Mouse (Mus musculus): Measurements from ENCODE around the gene Cd84. TPM values are rescaled to one million over a fixed set of nuclear protein-coding genes. Genes with fewer than 3 reads are reported as not detected.

Cd84 gene
- polyA plus RNA-seq, 2 experiments = 1.7 to 2.3 TPM

DNA sequence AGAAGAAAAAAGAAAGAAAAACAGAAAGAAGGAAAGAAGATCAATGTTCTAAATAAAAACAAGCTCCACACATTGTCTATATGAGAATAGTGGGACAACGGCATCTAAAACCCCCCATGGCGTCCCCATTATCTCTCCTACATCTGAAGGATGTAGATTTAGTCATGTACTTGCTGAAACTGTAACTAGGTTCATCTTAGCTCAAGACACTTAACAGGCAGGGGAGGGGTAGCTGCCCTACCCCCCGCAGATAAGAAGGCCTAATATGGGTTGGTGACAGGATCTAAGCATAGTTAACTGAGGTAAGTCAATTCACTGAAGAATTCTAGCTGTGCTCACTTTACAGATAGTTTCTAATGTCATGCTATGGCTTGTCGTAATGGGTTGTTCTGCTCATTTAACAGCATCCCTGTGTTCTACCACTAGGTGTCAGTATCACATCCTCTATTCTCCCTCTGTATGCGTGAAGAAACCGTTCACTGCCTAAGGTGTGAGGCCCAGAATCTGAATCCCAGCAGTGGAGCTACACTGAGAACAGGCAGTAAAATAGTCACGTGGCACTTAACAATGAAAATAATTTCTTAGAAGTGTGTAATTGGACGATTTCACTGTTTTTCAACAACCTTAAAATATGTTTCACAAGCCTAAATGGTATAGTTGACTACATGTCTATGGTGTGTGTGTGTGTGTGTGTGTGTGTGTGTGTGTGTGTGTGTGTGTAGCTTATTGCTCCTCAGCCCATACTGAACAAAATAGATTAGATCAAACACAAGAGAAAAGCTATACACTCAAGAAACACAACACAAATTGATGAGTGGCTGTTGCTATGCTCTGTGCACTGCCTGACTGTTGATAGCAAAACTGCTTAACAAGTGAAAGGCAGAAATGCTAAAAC lies 23.7 kb upstream of the Cd84 start:
- no peak overlapping the region for H3K9ac ChIP-seq (ENCODE audit: low read depth, low read length, severe bottlenecking)
- H3K4me1 ChIP-seq (ENCODE audit: control insufficient read depth, insufficient read depth, low read length) = no peaks in the 10 kb centered on the region
- H3K36me3 ChIP-seq (ENCODE audit: control insufficient read depth, insufficient read depth, low read length) = no peaks in the 10 kb centered on the region
- 15% methylated on average over 8 of the region's 8 CpGs for WGBS
- no peak overlapping the region for H3K27ac ChIP-seq (replicated peaks; ENCODE audit: low read depth, low read length)
- no peaks in the 10 kb centered on the region for H3K27me3 ChIP-seq (ENCODE audit: control insufficient read depth, insufficient read depth, low read length)
- H3K4me3 ChIP-seq (replicated peaks; ENCODE audit: low read length) = no peak overlapping the region
- H3K9me3 ChIP-seq (ENCODE audit: control insufficient read depth, low read length) = no peaks in the 10 kb centered on the region
- peak; percentile 79 for DNase-seq (ENCODE audit: low spot score)
- TF ChIP-seq POLR2A (IDR thresholded peaks at IDR 0.05; ENCODE audit: borderline replicate concordance, extremely low read depth, insufficient read depth, insufficient read length) = no peak
- peak; percentile 81 for ATAC-seq (ENCODE audit: low FRiP score, low read depth)
- no peak overlapping the region for H3K4me2 ChIP-seq (replicated peaks; ENCODE audit: low read depth, low read length, severe bottlenecking)

DNA sequence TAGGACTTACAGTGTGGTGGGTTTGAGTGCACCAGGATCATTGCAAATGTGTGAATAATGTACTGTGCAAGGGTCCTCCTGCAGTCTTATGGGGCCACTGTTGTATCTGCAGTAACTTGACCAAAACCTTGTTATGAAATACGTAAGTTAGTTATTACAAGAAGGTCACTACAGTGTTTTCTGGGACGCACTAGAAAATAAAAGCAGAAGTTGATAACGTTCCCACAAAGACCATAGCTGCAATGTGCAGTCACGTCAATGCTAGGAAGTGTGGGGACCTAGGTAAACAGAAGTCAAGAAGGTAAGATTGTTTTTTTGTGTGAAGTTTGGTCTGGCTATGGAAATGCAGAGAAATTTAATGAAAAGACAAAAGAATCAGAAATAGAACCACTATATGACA lies 22.5 kb upstream of the Cd84 start:
- WGBS = 82% methylated on average over 4 of the region's 4 CpGs
- ATAC-seq (ENCODE audit: low FRiP score, low read depth) = no peak
- no peak for TF ChIP-seq POLR2A (IDR thresholded peaks at IDR 0.05; ENCODE audit: borderline replicate concordance, extremely low read depth, insufficient read depth, insufficient read length)

DNA sequence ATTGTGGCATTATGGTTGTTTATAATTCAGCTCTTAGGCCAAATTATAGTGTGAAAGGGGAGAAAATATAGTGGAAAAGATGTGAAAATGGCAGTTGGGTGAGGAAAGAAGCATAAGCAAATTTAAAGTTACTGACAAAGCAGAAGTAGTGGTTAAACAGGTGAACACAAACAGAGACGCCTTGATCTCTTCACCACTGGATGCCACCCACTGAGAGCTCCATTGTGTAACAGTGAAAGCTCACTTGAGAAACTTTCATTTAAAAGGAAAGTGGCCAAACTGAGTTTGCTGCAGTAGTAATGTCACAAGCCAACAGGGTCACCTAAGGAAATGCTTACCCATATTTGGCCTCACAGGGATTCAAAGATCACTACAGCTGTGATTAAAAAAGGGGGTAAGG lies 18.2 kb upstream of the Cd84 start:
- no peak overlapping the region for H3K9ac ChIP-seq (ENCODE audit: low read depth, low read length, severe bottlenecking)
- H3K36me3 ChIP-seq (ENCODE audit: control insufficient read depth, insufficient read depth, low read length) = no peaks in the 10 kb centered on the region
- no peak overlapping the region for H3K4me3 ChIP-seq (replicated peaks; ENCODE audit: low read length)
- no peak for TF ChIP-seq POLR2A (IDR thresholded peaks at IDR 0.05; ENCODE audit: borderline replicate concordance, extremely low read depth, insufficient read depth, insufficient read length)
- H3K9me3 ChIP-seq (ENCODE audit: control insufficient read depth, low read length) = no peaks in the 10 kb centered on the region
- no peak overlapping the region for H3K4me2 ChIP-seq (replicated peaks; ENCODE audit: low read depth, low read length, severe bottlenecking)
- ATAC-seq (ENCODE audit: low FRiP score, low read depth) (no peak), DNase-seq (ENCODE audit: low spot score) (no peak)
- WGBS = 49% methylated on average over 1 of the region's 1 CpGs
- H3K27me3 ChIP-seq (ENCODE audit: control insufficient read depth, insufficient read depth, low read length) = no peaks in the 10 kb centered on the region
- H3K4me1 ChIP-seq (ENCODE audit: control insufficient read depth, insufficient read depth, low read length) = no peaks in the 10 kb centered on the region
- H3K27ac ChIP-seq (replicated peaks; ENCODE audit: low read depth, low read length) = no peak overlapping the region

More for the DNA sequence above, 22.5 kb upstream of the Cd84 start:
- Histone ChIP-seq H3K27me3 (ENCODE audit: control insufficient read depth, insufficient read depth, low read length) (no peaks in the 10 kb centered on the region), H3K4me1 (ENCODE audit: control insufficient read depth, insufficient read depth, low read length) (no peaks in the 10 kb centered on the region), H3K4me3 (replicated peaks; ENCODE audit: low read length) (no peak overlapping the region), H3K36me3 (ENCODE audit: control insufficient read depth, insufficient read depth, low read length) (no peaks in the 10 kb centered on the region), H3K9ac (ENCODE audit: low read depth, low read length, severe bottlenecking) (no peak overlapping the region), H3K9me3 (ENCODE audit: control insufficient read depth, low read length) (no peaks in the 10 kb centered on the region), H3K4me2 (replicated peaks; ENCODE audit: low read depth, low read length, severe bottlenecking) (no peak overlapping the region), H3K27ac (replicated peaks; ENCODE audit: low read depth, low read length) (no peak overlapping the region)
- no peak for DNase-seq (ENCODE audit: low spot score)

DNA sequence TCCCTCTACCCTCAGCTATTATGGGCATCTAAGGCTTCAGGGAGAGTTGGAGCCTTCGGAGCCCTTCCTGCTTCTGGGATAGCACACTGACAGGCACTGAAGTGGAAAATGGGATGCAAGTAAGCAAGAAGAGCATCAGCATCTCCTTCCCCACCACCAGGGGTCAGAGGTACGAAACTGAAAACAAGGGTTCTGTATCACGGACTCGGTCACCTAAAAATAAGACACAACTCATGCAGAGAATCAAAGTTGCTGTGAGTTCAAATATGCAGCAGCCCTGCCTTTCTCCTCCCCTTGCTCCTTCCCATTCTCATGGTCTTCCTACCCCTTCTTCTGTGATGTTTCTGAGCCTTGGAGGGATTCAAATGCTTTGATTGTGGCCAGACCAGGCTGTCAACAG lies 14.0 kb upstream of the Cd84 start:
- Histone ChIP-seq H3K4me3 (replicated peaks; ENCODE audit: low read length) (no peak overlapping the region), H3K9ac (ENCODE audit: low read depth, low read length, severe bottlenecking) (no peak overlapping the region), H3K9me3 (ENCODE audit: control insufficient read depth, low read length) (no peaks in the 10 kb centered on the region), H3K36me3 (ENCODE audit: control insufficient read depth, insufficient read depth, low read length) (no peaks in the 10 kb centered on the region), H3K27ac (replicated peaks; ENCODE audit: low read depth, low read length) (no peak overlapping the region), H3K27me3 (ENCODE audit: control insufficient read depth, insufficient read depth, low read length) (no peaks in the 10 kb centered on the region), H3K4me2 (replicated peaks; ENCODE audit: low read depth, low read length, severe bottlenecking) (no peak overlapping the region), H3K4me1 (ENCODE audit: control insufficient read depth, insufficient read depth, low read length) (no peaks in the 10 kb centered on the region)
- DNase-seq (ENCODE audit: low spot score) = no peak
- TF ChIP-seq POLR2A (IDR thresholded peaks at IDR 0.05; ENCODE audit: borderline replicate concordance, extremely low read depth, insufficient read depth, insufficient read length) = no peak
- ATAC-seq (ENCODE audit: low FRiP score, low read depth) = no peak
- WGBS = 54% methylated on average over 4 of the region's 4 CpGs

DNA sequence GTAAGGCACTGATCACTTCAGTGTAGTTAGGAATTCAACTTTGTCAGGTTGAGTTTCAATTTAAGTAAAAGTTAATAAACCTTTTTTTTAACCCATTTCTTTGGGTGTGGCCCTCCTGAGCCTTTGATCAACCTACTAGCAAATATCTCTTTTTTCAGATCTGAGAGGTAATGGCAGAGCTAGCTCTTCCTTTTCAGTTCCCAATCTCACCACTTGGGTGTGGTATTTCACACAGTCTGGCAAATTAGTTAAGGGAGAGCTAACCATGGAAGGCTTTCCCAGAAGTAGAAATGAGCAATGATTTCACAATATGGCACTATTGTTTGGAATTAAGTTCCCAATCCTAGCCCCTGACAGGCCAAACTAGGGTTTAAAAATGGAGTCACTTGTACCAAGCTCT lies 13.3 kb upstream of the Cd84 start:
- Histone ChIP-seq H3K36me3 (ENCODE audit: control insufficient read depth, insufficient read depth, low read length) (no peaks in the 10 kb centered on the region), H3K27ac (replicated peaks; ENCODE audit: low read depth, low read length) (no peak overlapping the region), H3K27me3 (ENCODE audit: control insufficient read depth, insufficient read depth, low read length) (no peaks in the 10 kb centered on the region), H3K4me3 (replicated peaks; ENCODE audit: low read length) (no peak overlapping the region), H3K4me2 (replicated peaks; ENCODE audit: low read depth, low read length, severe bottlenecking) (no peak overlapping the region), H3K9me3 (ENCODE audit: control insufficient read depth, low read length) (no peaks in the 10 kb centered on the region), H3K9ac (ENCODE audit: low read depth, low read length, severe bottlenecking) (no peak overlapping the region), H3K4me1 (ENCODE audit: control insufficient read depth, insufficient read depth, low read length) (no peaks in the 10 kb centered on the region)
- DNase-seq (ENCODE audit: low spot score) = no peak
- TF ChIP-seq POLR2A (IDR thresholded peaks at IDR 0.05; ENCODE audit: borderline replicate concordance, extremely low read depth, insufficient read depth, insufficient read length) = no peak
- no peak for ATAC-seq (ENCODE audit: low FRiP score, low read depth)

All from limb, embryonic 14.5 days (tissue).